9 mouse cellular contexts compared by ENCODE assay signal in the genomic region with DNA sequence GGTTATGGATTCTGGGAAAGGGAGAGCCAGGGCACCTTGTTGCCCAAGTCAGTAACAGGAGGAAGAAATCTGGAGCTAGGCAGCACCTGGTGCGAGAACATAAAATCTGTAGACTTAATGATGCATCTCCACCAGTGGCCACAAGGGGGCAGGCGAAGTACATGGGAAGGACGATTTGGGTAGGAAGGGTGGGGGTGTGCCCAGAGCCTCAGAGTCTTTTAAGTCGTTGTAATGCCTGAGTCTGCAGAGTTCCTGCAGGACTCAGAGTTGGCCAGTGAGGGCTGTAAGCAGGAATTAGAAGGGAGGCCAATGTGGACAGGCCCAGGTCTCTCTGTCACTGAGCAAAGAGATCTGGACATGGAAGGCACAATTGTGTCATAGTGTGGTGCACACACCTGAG. TPM values are rescaled to one million over a fixed set of nuclear protein-coding genes. Genes with fewer than 3 reads are reported as not detected.
DNase-seq lines count a peak whose midpoint lies in the region; ATAC-seq lines count a peak whose summit lies in the region.
"Had no signal": no experiment of that assay in that cellular context is flagged by ENCODE, and none has a peak within 500 bp of the region (broad histone marks: within the 10 kb centered on the region; RNA-seq: fewer than 3 reads in every experiment).

No protein-coding gene starts in this region.

- no peak overlapping the region for H3K27ac ChIP-seq in forebrain, embryonic 16.5 days (ENCODE audit: low read length)
- 0 out of 2 replicates have a peak overlapping the region, but pooled peaks have one; percentile 6 for H3K27ac ChIP-seq in hindbrain, embryonic 13.5 days
- H3K27ac ChIP-seq: lung, embryonic 15.5 days had no signal

- H3K4me3 ChIP-seq in forebrain, embryonic 16.5 days (replicated peaks; ENCODE audit: low read length): no peak overlapping the region
- H3K4me3 ChIP-seq in hindbrain, embryonic 13.5 days: no peak overlapping the region
- H3K4me3 ChIP-seq: lung, embryonic 15.5 days had no signal

- no peaks in the 10 kb centered on the region for H3K27me3 ChIP-seq in forebrain, embryonic 16.5 days (replicated peaks; ENCODE audit: control insufficient read depth, insufficient read depth, low read length)
- 0 out of 2 replicates have a peak, but pooled peaks cover 18% of the 10 kb centered on the region for H3K27me3 ChIP-seq in hindbrain, embryonic 13.5 days

- ATAC-seq in forebrain, embryonic 16.5 days: peak; percentile 64
- ATAC-seq in hindbrain, embryonic 13.5 days (ENCODE audit: low FRiP score): 0 out of 2 replicates have a peak, but pooled peaks have one; percentile 3
- ATAC-seq in megakaryocyte progenitor cell, adult 5-6 weeks (replicated peaks; ENCODE audit: poor library complexity): peak; percentile 83

- no peaks in the 10 kb centered on the region for H3K36me3 ChIP-seq in forebrain, embryonic 16.5 days (ENCODE audit: control insufficient read depth, insufficient read depth)
- H3K36me3 ChIP-seq in hindbrain, embryonic 13.5 days: peaks cover 15% of the 10 kb centered on the region
- H3K36me3 ChIP-seq: lung, embryonic 15.5 days had no signal

- peaks cover 12% of the 10 kb centered on the region for H3K4me1 ChIP-seq in forebrain, embryonic 16.5 days (replicated peaks; ENCODE audit: control insufficient read depth, insufficient read depth, low read length)
- H3K4me1 ChIP-seq in hindbrain, embryonic 13.5 days (replicated peaks): peaks cover 20% of the 10 kb centered on the region
- H3K4me1 ChIP-seq: lung, embryonic 15.5 days had no signal

- no peak overlapping the region for H3K4me2 ChIP-seq in forebrain, embryonic 16.5 days (ENCODE audit: low read length)
- no peak overlapping the region for H3K4me2 ChIP-seq in hindbrain, embryonic 13.5 days
- H3K4me2 ChIP-seq: lung, embryonic 15.5 days had no signal

- WGBS in forebrain, embryonic 16.5 days: 0% methylated on average over 4 of the region's 4 CpGs
- WGBS in hindbrain, embryonic 13.5 days: 1% methylated on average over 4 of the region's 4 CpGs

- H3K9me3 ChIP-seq in forebrain, embryonic 16.5 days (ENCODE audit: control insufficient read depth, low read length): no peaks in the 10 kb centered on the region
- H3K9me3 ChIP-seq in hindbrain, embryonic 13.5 days: no peaks in the 10 kb centered on the region
- H3K9me3 ChIP-seq: lung, embryonic 15.5 days had no signal

- DNase-seq in MN1 (ENCODE audit: low spot score): peak; percentile 88
- peak; percentile 87 for DNase-seq in cerebellum, adult 11 months
- peak; percentile 95 for DNase-seq in layer of hippocampus, postnatal 10 days (ENCODE audit: low spot score in 2 of 2)
- DNase-seq in right cerebral cortex, postnatal 10 days (ENCODE audit: low spot score in 2 of 2): peak; percentile 90 to 95
- DNase-seq in urinary bladder, postnatal 14 days (ENCODE audit: low spot score): peak; percentile 87

- H3K9ac ChIP-seq in forebrain, embryonic 16.5 days (replicated peaks; ENCODE audit: low read depth, low read length): no peak overlapping the region
- no peak overlapping the region for H3K9ac ChIP-seq in hindbrain, embryonic 13.5 days
- H3K9ac ChIP-seq: lung, embryonic 15.5 days had no signal

RNA-seq across cellular contexts. Expression of a gene that starts 53.8 kb away (rescaled TPM):
- not detected in 2 replicates for polyA plus RNA-seq in forebrain, embryonic 16.5 days (2015; fragmentation: Nextera tagmentation; extraction: Ambion mirVana)
- 0.10 and 0.23 TPM in 2 replicates for polyA plus RNA-seq in hindbrain, embryonic 13.5 days (2015; fragmentation: Nextera tagmentation; extraction: Ambion mirVana)
- total RNA-seq in layer of hippocampus, postnatal 10 days (2021): 1 to 10 TPM in 1 of 2 experiments, under 1 TPM in 1; 0.71 to 1.3 TPM
- total RNA-seq in megakaryocyte progenitor cell, adult 5-6 weeks (2015): not detected in 2 replicates
- total RNA-seq in megakaryocyte progenitor cell, adult 5-6 weeks (2017): not detected in 2 replicates

Comparison
In these comparisons a context has a peak if more than half of its experiments do, and no peak if none do; other contexts are left out.
1. ATAC-seq: peak in every context shown above with its lines; median percentile 83 in megakaryocyte progenitor cell, adult 5-6 weeks; 64 in forebrain, embryonic 16.5 days; 3 in hindbrain, embryonic 13.5 days.